Mouse (Mus musculus): ENCODE measurements at regions not wholly inside any gene's neighbourhood (a gene's known extent, or its start where the extent isn't known, plus 50 kb on each side); places are given as distances from the start of the nearest gene placed in this dataset.

GRCm38 (mm10) chr3:18453220-18453985, 505.2 kb downstream of the Cypt12 start:
- TF ChIP-seq POLR2A (IDR thresholded peaks at IDR 0.05; ENCODE audit: insufficient read depth, low read depth, low read length) (no peak), CTCF (IDR thresholded peaks at IDR 0.05) (no peak), EP300 (IDR thresholded peaks at IDR 0.05; ENCODE audit: insufficient read depth, low read depth, low read length) (no peak)
